Mouse (Mus musculus): Measurements from ENCODE around the gene Matn4. TPM values are rescaled to one million over a fixed set of nuclear protein-coding genes. Genes with fewer than 3 reads are reported as not detected.

Matn4 gene
- polyA plus RNA-seq, 1 experiment from 2014 or later, result 2.0 TPM

DNA sequence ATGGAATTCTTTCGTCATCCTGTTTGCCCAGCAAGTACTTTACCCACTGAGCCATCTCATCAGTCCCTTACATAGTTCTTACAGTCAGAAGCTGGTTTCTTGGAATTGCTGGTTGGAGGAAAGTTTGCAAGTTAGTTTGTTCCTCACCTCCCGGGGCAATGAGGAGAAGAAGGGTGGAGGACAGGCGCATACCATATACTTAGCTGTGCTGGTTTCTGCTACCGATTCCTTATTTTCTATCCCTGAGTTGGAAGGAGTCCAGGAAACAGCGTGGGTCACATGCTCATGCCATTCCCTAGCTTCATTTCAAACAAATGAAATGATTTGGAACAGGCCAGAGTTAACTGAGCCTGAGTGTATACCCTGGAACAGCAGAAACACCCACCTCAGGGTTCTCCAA lies 44.0 kb upstream of the Matn4 start:
- no peaks in the 10 kb centered on the region for H3K9me3 ChIP-seq (ENCODE audit: control insufficient read depth, low read length)
- H3K36me3 ChIP-seq (ENCODE audit: control insufficient read depth, insufficient read depth, low read length), result no peaks in the 10 kb centered on the region
- H3K4me2 ChIP-seq (replicated peaks; ENCODE audit: low read depth), result no peak overlapping the region
- peak overlapping the region; percentile 20; the same call in 1 of the 2 replicates for H3K27ac ChIP-seq (replicated peaks)
- H3K27me3 ChIP-seq (ENCODE audit: control insufficient read depth, insufficient read depth, low read length), result no peaks in the 10 kb centered on the region
- TF ChIP-seq EP300 (optimal IDR thresholded peaks at IDR 0.05) (no peak), CTCF (IDR thresholded peaks at IDR 0.05; ENCODE audit: low read depth) (no peak)
- H3K4me1 ChIP-seq (replicated peaks; ENCODE audit: control insufficient read depth, insufficient read depth), result 0 out of 2 replicates have a peak, but pooled peaks cover 3% of the 10 kb centered on the region
- H3K4me3 ChIP-seq (ENCODE audit: low read depth, low read length), result no peak overlapping the region
- DNase-seq (ENCODE audit: low spot score) (no peak), ATAC-seq (ENCODE audit: low FRiP score, low TSS enrichment) (peak; percentile 15; the same call in 1 of the 2 replicates)
- WGBS, result 35% methylated on average over 5 of the region's 5 CpGs
- H3K9ac ChIP-seq (ENCODE audit: low read length), result no peak overlapping the region

DNA sequence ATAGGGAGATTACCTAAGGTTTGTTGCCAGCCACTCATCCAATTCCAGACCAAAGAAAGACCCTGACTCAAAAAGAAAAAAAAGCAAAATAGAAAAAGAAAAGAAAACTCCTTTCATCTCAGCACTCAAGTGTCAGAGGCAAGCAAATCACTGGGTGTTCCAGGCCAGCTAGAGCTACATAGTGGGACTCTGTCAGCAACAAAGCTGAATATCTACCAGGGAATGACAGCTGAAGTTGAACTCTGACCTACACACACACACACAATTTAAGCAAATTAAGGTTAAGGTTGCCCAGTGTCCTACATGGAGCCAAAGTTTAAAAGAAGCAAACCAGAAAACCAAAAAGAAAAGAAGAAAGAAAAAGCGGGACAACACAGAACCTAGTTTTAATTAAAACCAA lies 43.2 kb upstream of the Matn4 start:
- DNase-seq (ENCODE audit: low spot score), result no peak
- H3K4me2 ChIP-seq (replicated peaks; ENCODE audit: low read depth), result no peak overlapping the region
- 0 out of 2 replicates have a peak, but pooled peaks cover 3% of the 10 kb centered on the region for H3K4me1 ChIP-seq (replicated peaks; ENCODE audit: control insufficient read depth, insufficient read depth)
- ATAC-seq (ENCODE audit: low FRiP score, low TSS enrichment), result no peak
- no peak overlapping the region for H3K27ac ChIP-seq (replicated peaks)
- H3K9ac ChIP-seq (ENCODE audit: low read length), result no peak overlapping the region
- H3K9me3 ChIP-seq (ENCODE audit: control insufficient read depth, low read length), result no peaks in the 10 kb centered on the region
- no peak overlapping the region for H3K4me3 ChIP-seq (ENCODE audit: low read depth, low read length)
- no peak for TF ChIP-seq CTCF (IDR thresholded peaks at IDR 0.05; ENCODE audit: low read depth)
- no peak for TF ChIP-seq EP300 (optimal IDR thresholded peaks at IDR 0.05)
- no peaks in the 10 kb centered on the region for H3K27me3 ChIP-seq (ENCODE audit: control insufficient read depth, insufficient read depth, low read length)
- H3K36me3 ChIP-seq (ENCODE audit: control insufficient read depth, insufficient read depth, low read length), result no peaks in the 10 kb centered on the region
- 90% methylated on average over 1 of the region's 1 CpGs for WGBS

GRCm38 (mm10) chr2:164446086-164446469 lies 41.1 kb upstream of the Matn4 start:
- Histone ChIP-seq H3K9ac (ENCODE audit: low read length) (no peak overlapping the region), H3K27ac (replicated peaks) (no peak overlapping the region), H3K36me3 (ENCODE audit: control insufficient read depth, insufficient read depth, low read length) (no peaks in the 10 kb centered on the region), H3K27me3 (ENCODE audit: control insufficient read depth, insufficient read depth, low read length) (no peaks in the 10 kb centered on the region), H3K4me2 (replicated peaks; ENCODE audit: low read depth) (no peak overlapping the region), H3K9me3 (ENCODE audit: control insufficient read depth, low read length) (no peaks in the 10 kb centered on the region), H3K4me3 (ENCODE audit: low read depth, low read length) (no peak overlapping the region), H3K4me1 (replicated peaks; ENCODE audit: control insufficient read depth, insufficient read depth) (no peaks in the 10 kb centered on the region)
- 61% methylated on average over 3 of the region's 3 CpGs for WGBS
- TF ChIP-seq EP300 (optimal IDR thresholded peaks at IDR 0.05) (no peak), CTCF (IDR thresholded peaks at IDR 0.05; ENCODE audit: low read depth) (no peak)
- DNase-seq (ENCODE audit: low spot score) (no peak), ATAC-seq (ENCODE audit: low FRiP score, low TSS enrichment) (no peak)

GRCm38 (mm10) chr2:164445399-164446085 lies 40.6 kb upstream of the Matn4 start:
- no peaks in the 10 kb centered on the region for H3K9me3 ChIP-seq (ENCODE audit: control insufficient read depth, low read length)
- TF ChIP-seq EP300 (optimal IDR thresholded peaks at IDR 0.05) (no peak), CTCF (IDR thresholded peaks at IDR 0.05; ENCODE audit: low read depth) (no peak)
- no peak overlapping the region for H3K9ac ChIP-seq (ENCODE audit: low read length)
- H3K36me3 ChIP-seq (ENCODE audit: control insufficient read depth, insufficient read depth, low read length), result no peaks in the 10 kb centered on the region
- DNase-seq (ENCODE audit: low spot score) (no peak), ATAC-seq (ENCODE audit: low FRiP score, low TSS enrichment) (no peak)
- 72% methylated on average over 3 of the region's 3 CpGs for WGBS
- no peaks in the 10 kb centered on the region for H3K27me3 ChIP-seq (ENCODE audit: control insufficient read depth, insufficient read depth, low read length)
- H3K4me1 ChIP-seq (replicated peaks; ENCODE audit: control insufficient read depth, insufficient read depth), result no peaks in the 10 kb centered on the region
- no peak overlapping the region for H3K4me2 ChIP-seq (replicated peaks; ENCODE audit: low read depth)
- no peak overlapping the region for H3K27ac ChIP-seq (replicated peaks)
- H3K4me3 ChIP-seq (ENCODE audit: low read depth, low read length), result no peak overlapping the region

DNA sequence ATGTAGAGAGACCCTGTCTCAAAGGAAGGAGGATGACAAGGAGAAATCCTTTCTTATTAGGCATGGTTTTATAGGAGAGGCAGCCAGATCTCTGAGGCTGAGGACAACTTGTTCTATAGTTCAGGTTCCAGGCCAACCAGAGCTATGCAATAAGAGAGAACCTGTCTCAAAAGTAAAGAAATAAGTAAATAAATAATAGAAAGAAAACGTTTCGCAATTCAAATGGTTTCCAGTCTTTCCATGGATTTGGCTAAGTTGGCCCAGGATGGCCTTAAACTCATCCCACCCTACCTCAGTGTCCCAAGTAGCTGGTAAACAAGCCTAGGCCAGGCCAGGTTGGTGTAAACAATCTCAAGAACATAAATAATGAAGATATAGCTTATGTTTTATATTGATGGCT lies 39.7 kb upstream of the Matn4 start:
- Histone ChIP-seq H3K27ac (replicated peaks) (no peak overlapping the region), H3K27me3 (ENCODE audit: control insufficient read depth, insufficient read depth, low read length) (no peaks in the 10 kb centered on the region), H3K9ac (ENCODE audit: low read length) (no peak overlapping the region), H3K9me3 (ENCODE audit: control insufficient read depth, low read length) (no peaks in the 10 kb centered on the region), H3K4me2 (replicated peaks; ENCODE audit: low read depth) (no peak overlapping the region), H3K36me3 (ENCODE audit: control insufficient read depth, insufficient read depth, low read length) (no peaks in the 10 kb centered on the region), H3K4me3 (ENCODE audit: low read depth, low read length) (no peak overlapping the region), H3K4me1 (replicated peaks; ENCODE audit: control insufficient read depth, insufficient read depth) (no peaks in the 10 kb centered on the region)
- ATAC-seq (ENCODE audit: low FRiP score, low TSS enrichment) (no peak), DNase-seq (ENCODE audit: low spot score) (no peak)
- WGBS, result 65% methylated on average over 2 of the region's 2 CpGs
- TF ChIP-seq EP300 (optimal IDR thresholded peaks at IDR 0.05), result no peak
- no peak for TF ChIP-seq CTCF (IDR thresholded peaks at IDR 0.05; ENCODE audit: low read depth)

- WGBS, result 10% methylated on average over 18 of the region's 18 CpGs
- H3K9ac ChIP-seq (ENCODE audit: low read length), result peak within 1 kb of the TSS; percentile 93
- no peaks in the 10 kb centered on the region for H3K4me1 ChIP-seq (replicated peaks; ENCODE audit: control insufficient read depth, insufficient read depth)
- no peaks in the 10 kb centered on the region for H3K27me3 ChIP-seq (ENCODE audit: control insufficient read depth, insufficient read depth, low read length)
- ATAC-seq (ENCODE audit: low FRiP score, low TSS enrichment), result no peak
- TF ChIP-seq CTCF (IDR thresholded peaks at IDR 0.05; ENCODE audit: low read depth), result no peak
- TF ChIP-seq EP300 (optimal IDR thresholded peaks at IDR 0.05), result no peak
- no peaks in the 10 kb centered on the region for H3K36me3 ChIP-seq (ENCODE audit: control insufficient read depth, insufficient read depth, low read length)
- peak within 1 kb of the TSS; percentile 50 for H3K4me2 ChIP-seq (replicated peaks; ENCODE audit: low read depth)
- DNase-seq (ENCODE audit: low spot score), result no peak
- H3K9me3 ChIP-seq (ENCODE audit: control insufficient read depth, low read length), result no peaks in the 10 kb centered on the region
- H3K27ac ChIP-seq (replicated peaks), result peak within 1 kb of the TSS; percentile 95
- peak within 1 kb of the TSS; percentile 69 for H3K4me3 ChIP-seq (ENCODE audit: low read depth, low read length)
These were observed 38.6 kb upstream of the Matn4 start, which contains the start of gene Sdc4 for GRCm38 (mm10) chr2:164443460-164444000. Gene Sdc4 (minus strand): TSS chr2:164443887.

All from stomach, postnatal 0 days (tissue).